Mouse (Mus musculus) left cerebral cortex, adult 2 months (tissue): ENCODE data around the gene Cdan1. TPM values are rescaled to one million over a fixed set of nuclear protein-coding genes. Genes with fewer than 3 reads are reported as not detected.
A peak's percentile ranks its signal among the peaks of the same experiment; 100 is the strongest.

Experiments used
- DNase-seq, 2 experiments: peaks; one replicate each; pipeline ENCODE4 v3.0.0; 2021 to 2022; ENCODE audit warnings: low spot score in 2 of 2, mixed read lengths in 1 of 2; ENCODE audit errors: extremely low spot score in 1 of 2
- H3K27ac ChIP-seq: fragments of 200-600 bp; 2 replicates; pipeline ENCODE4 v1.8.1; 2022
- H3K4me3 ChIP-seq: fragments of 200-600 bp; 2 replicates; pipeline ENCODE4 v1.8.1; 2022
- CTCF ChIP-seq: fragments of 200-600 bp; IDR thresholded peaks from 2 replicates; pipeline ENCODE4 v1.8.1; 2022; ENCODE audit warnings: antibody characterized with exemption, mild to moderate bottlenecking, moderate library complexity
- intact Hi-C: fragments of 180-260 bp; cut with DNase I; formaldehyde crosslinking; loops from one replicate; pipeline ENCODE4 v1.15.1; 2025
- long read RNA-seq, 2 experiments: library from polyadenylated mRNA; stranded (forward); transcript quantifications; one replicate each; pipeline ENCODE4 v2.0.0; 2021; ENCODE audit warnings: borderline mapping rate in 2 of 2
- total RNA-seq, 2 experiments: library from RNA; stranded (reverse); gene quantifications; 2 replicates each; pipeline ENCODE4 v1.2.3; 2021

Gene Cdan1
- 10 to 100 TPM; 30.0 to 33.6 TPM for total RNA-seq
- long read RNA-seq, experiment 1, partial matches to known transcripts, result 4 of 27 reads
- long read RNA-seq, experiment 1, other reads (novel, unspliced or antisense), result 23 of 27 reads
- long read RNA-seq, experiment 2, partial matches to known transcripts, result 8 of 27 reads
- long read RNA-seq, experiment 2, other reads (novel, unspliced or antisense), result 19 of 27 reads

GRCm38 (mm10) chr2:120849449-120850423, at the start of gene Cdan1:
Gene Cdan1, minus strand, starts transcription at chr2:120850128.
- no peak for TF ChIP-seq CTCF
- Histone ChIP-seq H3K27ac (peak within 1 kb of the TSS; percentile 86), H3K4me3 (peak within 1 kb of the TSS; percentile 76)
- peak; percentile 48 to 53 for DNase-seq
- intact Hi-C loops, result no loop called here

GRCm38 (mm10) chr2:120896361-120896760, 46.4 kb upstream of the Cdan1 start:
- Histone ChIP-seq H3K4me3 (no peak overlapping the region), H3K27ac (no peak overlapping the region)
- DNase-seq, result no peak
- no peak for TF ChIP-seq CTCF
- intact Hi-C loops, result no loop called here

- intact Hi-C loops, result no loop called here
- no peak for TF ChIP-seq CTCF
- Histone ChIP-seq H3K27ac (no peak overlapping the region), H3K4me3 (no peak overlapping the region)
- DNase-seq, result no peak
Observed at GRCm38 (mm10) chr2:120887601-120888000, 37.7 kb upstream of the Cdan1 start.

GRCm38 (mm10) chr2:120873192-120873591, 23.3 kb upstream of the Cdan1 start:
- Histone ChIP-seq H3K27ac (peak overlapping the region; percentile 55; the same call in 1 of the 2 replicates), H3K4me3 (no peak overlapping the region)
- intact Hi-C loops, result loop anchor here (2.0 kb wide), 1 partner anchor 102 kb away; no protein-coding TSS in a partner anchor
- DNase-seq, result no peak
- TF ChIP-seq CTCF, result no peak

- H3K4me3 ChIP-seq, result no peak overlapping the region
- intact Hi-C loops, result loop anchor here (2.0 kb wide), 1 partner anchor 101 kb away; no protein-coding TSS in a partner anchor
- DNase-seq, result peak; percentile 29 to 32
- no peak for TF ChIP-seq CTCF
- H3K27ac ChIP-seq, result peak overlapping the region; percentile 42
Observed at GRCm38 (mm10) chr2:120871447-120872336, 21.8 kb upstream of the Cdan1 start.

GRCm38 (mm10) chr2:120867336-120867735, 17.4 kb upstream of the Cdan1 start:
- peak; percentile 32 to 56 for DNase-seq
- intact Hi-C loops, result no loop called here
- Histone ChIP-seq H3K27ac (peak overlapping the region; percentile 26; the same call in 1 of the 2 replicates), H3K4me3 (no peak overlapping the region)
- TF ChIP-seq CTCF, result no peak; the same call in 1 of the 2 replicates

GRCm38 (mm10) chr2:120866561-120866960, 16.6 kb upstream of the Cdan1 start:
- intact Hi-C loops, result no loop called here
- TF ChIP-seq CTCF, result peak; percentile 67
- peak in 1 of 2 experiments; percentile 40 for DNase-seq
- H3K27ac ChIP-seq, result peak overlapping the region; percentile 26
- no peak overlapping the region for H3K4me3 ChIP-seq

- TF ChIP-seq CTCF, result no peak
- intact Hi-C loops, result loop anchor here (5.0 kb wide), 1 partner anchor 131 kb away; no protein-coding TSS in a partner anchor
- no peak overlapping the region for H3K4me3 ChIP-seq
- peak overlapping the region; percentile 53 for H3K27ac ChIP-seq
- no peak for DNase-seq
Observed at GRCm38 (mm10) chr2:120863389-120863788, 13.5 kb upstream of the Cdan1 start.

- TF ChIP-seq CTCF, result no peak
- intact Hi-C loops, result loop anchor here (5.0 kb wide), 1 partner anchor 128 kb away; no protein-coding TSS in a partner anchor
- Histone ChIP-seq H3K27ac (no peak overlapping the region), H3K4me3 (no peak overlapping the region)
- DNase-seq, result no peak
Observed at GRCm38 (mm10) chr2:120860699-120861098, 10.8 kb upstream of the Cdan1 start.

- intact Hi-C loops, result no loop called here
- no peak for TF ChIP-seq CTCF
- DNase-seq, result no peak
- no peak overlapping the region for H3K4me3 ChIP-seq
- H3K27ac ChIP-seq, result no peak overlapping the region
Observed at GRCm38 (mm10) chr2:120858131-120858530, 8.2 kb upstream of the Cdan1 start.

GRCm38 (mm10) chr2:120853151-120853550, 3.2 kb upstream of the Cdan1 start:
- no peak for DNase-seq
- Histone ChIP-seq H3K4me3 (no peak overlapping the region), H3K27ac (no peak overlapping the region)
- no peak for TF ChIP-seq CTCF
- intact Hi-C loops, result no loop called here
